Mouse (Mus musculus): ENCODE data around the gene Gpr156. TPM values are rescaled to one million over a fixed set of nuclear protein-coding genes. Genes with fewer than 3 reads are reported as not detected.

Gene Gpr156
- polyA plus RNA-seq, 1 experiment from 2014 or later = 4.5 TPM

- Histone ChIP-seq H3K4me1 (replicated peaks) (peaks cover 21% of the 10 kb centered on the region), H3K4me3 (no peak overlapping the region), H3K36me3 (no peaks in the 10 kb centered on the region), H3K9me3 (0 out of 2 replicates have a peak, but pooled peaks cover 3% of the 10 kb centered on the region), H3K27me3 (ENCODE audit: insufficient read depth, poor library complexity, severe bottlenecking) (no peaks in the 10 kb centered on the region), H3K27ac (no peak overlapping the region)
- no peak for DNase-seq (ENCODE audit: low spot score)
- 50% methylated on average over 2 of the region's 2 CpGs for WGBS
Measured at GRCm38 (mm10) chr16:37929006-37929405, 12.7 kb downstream of the Gpr156 start.

DNA sequence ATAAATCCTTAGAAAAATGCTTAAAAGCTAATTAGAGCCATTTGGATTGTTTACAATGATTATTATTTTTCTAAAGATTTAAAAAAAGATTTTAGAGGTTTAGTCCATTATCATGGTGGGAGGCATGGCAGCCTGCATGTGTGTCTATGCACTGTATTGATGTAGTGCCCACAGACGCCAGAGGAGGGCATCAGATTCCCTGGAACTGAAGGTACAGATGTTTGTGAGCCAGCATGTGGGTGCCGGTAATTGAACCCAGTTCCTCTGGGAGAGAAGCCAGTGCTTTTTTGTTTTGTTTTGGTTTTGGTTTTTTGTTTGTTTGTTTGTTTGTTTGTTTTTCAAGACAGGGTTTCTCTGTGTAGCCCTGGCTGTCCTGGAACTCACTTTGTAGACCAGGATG, 13.3 kb downstream of the Gpr156 start:
- 83% methylated on average over 2 of the region's 2 CpGs for WGBS

GRCm38 (mm10) chr16:37934932-37935331, 18.6 kb downstream of the Gpr156 start:
- Histone ChIP-seq H3K36me3 (no peaks in the 10 kb centered on the region), H3K27ac (no peak overlapping the region), H3K27me3 (ENCODE audit: insufficient read depth, poor library complexity, severe bottlenecking) (no peaks in the 10 kb centered on the region), H3K4me1 (replicated peaks) (peaks cover 19% of the 10 kb centered on the region), H3K9me3 (0 out of 2 replicates have a peak, but pooled peaks cover 2% of the 10 kb centered on the region), H3K4me3 (no peak overlapping the region)
- WGBS = 94% methylated on average over 2 of the region's 2 CpGs
- DNase-seq (ENCODE audit: low spot score) = no peak

More for the DNA sequence above, 13.3 kb downstream of the Gpr156 start:
- DNase-seq (ENCODE audit: low spot score) = no peak
- no peaks in the 10 kb centered on the region for H3K27me3 ChIP-seq (ENCODE audit: insufficient read depth, poor library complexity, severe bottlenecking)
- no peak overlapping the region for H3K27ac ChIP-seq
- H3K4me3 ChIP-seq = no peak overlapping the region
- H3K4me1 ChIP-seq (replicated peaks) = peaks cover 21% of the 10 kb centered on the region
- 0 out of 2 replicates have a peak, but pooled peaks cover 3% of the 10 kb centered on the region for H3K9me3 ChIP-seq
- H3K36me3 ChIP-seq = no peaks in the 10 kb centered on the region

GRCm38 (mm10) chr16:37937276-37937675, 21.0 kb downstream of the Gpr156 start:
- WGBS = 85% methylated on average over 8 of the region's 8 CpGs
- Histone ChIP-seq H3K4me3 (no peak overlapping the region), H3K9me3 (no peaks in the 10 kb centered on the region), H3K27ac (no peak overlapping the region), H3K4me1 (replicated peaks) (peaks cover 24% of the 10 kb centered on the region), H3K36me3 (no peaks in the 10 kb centered on the region), H3K27me3 (ENCODE audit: insufficient read depth, poor library complexity, severe bottlenecking) (no peaks in the 10 kb centered on the region)
- no peak for DNase-seq (ENCODE audit: low spot score)

DNA sequence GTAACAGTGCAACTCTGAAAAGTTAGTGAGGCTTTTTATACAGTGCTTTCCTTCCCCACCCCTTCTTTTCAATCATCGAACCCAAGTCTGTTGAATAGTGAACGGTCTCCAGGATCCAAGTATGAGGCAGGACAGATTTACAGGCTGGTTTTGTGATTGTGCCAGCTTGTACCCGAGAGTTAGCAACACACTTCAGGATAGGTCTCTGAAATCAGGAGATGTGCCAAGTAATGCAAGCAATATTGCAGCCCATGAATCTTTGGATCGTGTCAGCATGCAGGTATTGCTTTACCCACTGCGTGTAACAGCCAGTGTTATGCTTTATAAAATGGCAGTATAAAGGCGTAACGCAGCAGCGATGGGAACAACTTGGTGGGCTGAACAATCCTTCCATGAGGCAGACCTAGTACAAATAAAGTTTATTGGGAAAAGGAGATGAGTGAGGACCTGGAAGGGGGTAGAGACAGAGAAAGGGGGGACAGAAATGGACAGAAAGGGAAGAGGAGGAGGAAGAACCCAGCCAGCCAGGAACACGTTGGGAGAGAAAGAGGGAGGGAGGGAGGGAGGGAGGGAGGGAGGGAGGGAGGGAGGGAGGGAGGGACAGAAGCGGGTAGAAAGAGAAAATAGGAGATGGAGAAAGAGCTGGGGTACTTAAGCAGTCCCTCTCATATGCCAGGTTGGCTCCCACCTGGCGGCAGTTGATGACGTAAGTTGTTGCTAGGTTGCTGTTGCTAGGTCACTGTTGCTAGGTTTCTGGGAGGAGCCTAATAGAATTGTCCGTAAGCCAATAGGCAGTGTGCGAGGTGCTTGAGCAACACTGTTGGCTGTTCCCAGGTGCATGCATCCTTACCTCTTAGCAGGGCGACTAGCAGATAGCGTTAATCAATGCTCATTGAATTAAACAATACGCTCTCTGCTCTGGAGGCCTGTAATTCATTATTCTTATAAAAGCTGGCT, 22.1 kb downstream of the Gpr156 start:
- H3K36me3 ChIP-seq = no peaks in the 10 kb centered on the region
- WGBS = 50% methylated on average over 17 of the region's 17 CpGs
- H3K4me1 ChIP-seq (replicated peaks) = peaks cover 30% of the 10 kb centered on the region
- peak; percentile 39 for DNase-seq (ENCODE audit: low spot score)
- H3K9me3 ChIP-seq = no peaks in the 10 kb centered on the region
- H3K4me3 ChIP-seq = 0 out of 2 replicates have a peak overlapping the region, but pooled peaks have one; percentile 14
- no peaks in the 10 kb centered on the region for H3K27me3 ChIP-seq (ENCODE audit: insufficient read depth, poor library complexity, severe bottlenecking)
- peak overlapping the region; percentile 16; the same call in 1 of the 2 replicates for H3K27ac ChIP-seq

DNA sequence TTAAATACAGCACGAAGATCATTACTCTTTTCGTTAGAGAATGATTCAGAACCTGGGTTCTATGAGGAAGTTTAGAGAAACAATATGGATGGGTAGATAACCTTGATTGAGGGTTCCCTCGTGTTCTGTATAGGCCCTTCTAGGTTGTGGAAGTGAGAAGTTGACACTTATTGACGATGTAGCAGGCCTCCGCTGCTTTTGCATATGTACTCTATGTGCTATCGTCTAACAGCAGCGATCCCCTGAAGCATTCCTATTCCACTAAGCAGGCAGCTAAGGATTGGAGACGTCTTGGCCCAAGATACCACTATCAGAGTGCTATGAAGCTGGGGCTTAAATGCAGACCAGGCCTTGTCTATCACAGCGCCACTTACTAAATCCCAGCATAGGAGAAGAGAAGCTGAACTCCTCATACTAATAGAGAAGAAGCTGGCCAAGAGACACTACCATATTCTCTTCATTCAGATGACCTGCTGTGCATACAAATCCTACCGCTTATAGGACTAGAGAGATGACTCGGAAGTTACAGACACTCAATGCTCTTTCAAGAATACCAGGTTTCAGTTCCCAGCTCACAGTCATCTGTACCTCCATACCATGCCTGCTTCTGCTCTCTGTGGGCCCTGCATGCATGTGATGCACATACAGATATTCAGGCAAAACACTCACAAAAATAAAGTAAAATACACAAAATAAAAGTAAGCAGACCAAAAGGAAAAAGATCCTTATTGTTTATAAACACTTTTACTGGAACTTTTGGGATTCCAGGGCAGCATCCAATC, 23.0 kb downstream of the Gpr156 start:
- H3K27ac ChIP-seq = peak overlapping the region; percentile 16; the same call in 1 of the 2 replicates
- no peak overlapping the region for H3K4me3 ChIP-seq
- WGBS = 70% methylated on average over 11 of the region's 11 CpGs
- no peaks in the 10 kb centered on the region for H3K36me3 ChIP-seq
- H3K9me3 ChIP-seq = no peaks in the 10 kb centered on the region
- no peaks in the 10 kb centered on the region for H3K27me3 ChIP-seq (ENCODE audit: insufficient read depth, poor library complexity, severe bottlenecking)
- H3K4me1 ChIP-seq (replicated peaks) = peaks cover 38% of the 10 kb centered on the region
- no peak for DNase-seq (ENCODE audit: low spot score)

DNA sequence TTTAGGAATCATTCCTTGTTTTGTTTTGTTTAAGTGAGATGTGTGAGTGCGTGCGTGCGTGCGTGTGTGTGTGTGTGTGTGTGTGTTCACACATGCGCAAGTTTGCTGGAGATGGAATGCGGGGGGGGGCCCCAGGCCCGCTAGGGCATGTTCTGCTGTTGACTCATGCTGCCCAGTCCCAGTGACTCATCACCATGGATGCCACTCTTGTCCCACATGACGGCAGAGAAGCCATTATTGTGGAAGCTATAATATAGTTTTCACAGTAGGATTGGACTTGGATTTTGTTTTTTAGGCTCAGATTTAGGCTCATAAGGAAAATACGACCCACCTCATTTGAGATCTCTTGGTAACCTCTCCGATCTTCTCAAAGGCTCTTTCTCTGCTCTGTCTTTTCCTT, 24.0 kb downstream of the Gpr156 start:
- peak; percentile 23 for DNase-seq (ENCODE audit: low spot score)
- H3K27ac ChIP-seq = no peak overlapping the region
- no peaks in the 10 kb centered on the region for H3K9me3 ChIP-seq
- WGBS = 81% methylated on average over 10 of the region's 10 CpGs
- H3K4me1 ChIP-seq (replicated peaks) = peaks cover 39% of the 10 kb centered on the region
- no peak overlapping the region for H3K4me3 ChIP-seq
- H3K36me3 ChIP-seq = no peaks in the 10 kb centered on the region
- H3K27me3 ChIP-seq (ENCODE audit: insufficient read depth, poor library complexity, severe bottlenecking) = no peaks in the 10 kb centered on the region

- Histone ChIP-seq H3K27me3 (ENCODE audit: insufficient read depth, poor library complexity, severe bottlenecking) (no peaks in the 10 kb centered on the region), H3K4me3 (no peak overlapping the region), H3K9me3 (no peaks in the 10 kb centered on the region), H3K27ac (no peak overlapping the region), H3K4me1 (replicated peaks) (peaks cover 33% of the 10 kb centered on the region), H3K36me3 (no peaks in the 10 kb centered on the region)
- 56% methylated on average over 2 of the region's 2 CpGs for WGBS
- DNase-seq (ENCODE audit: low spot score) = no peak
Measured at GRCm38 (mm10) chr16:37943701-37944100, 27.4 kb downstream of the Gpr156 start.

- no peak for DNase-seq (ENCODE audit: low spot score)
- 86% methylated on average over 8 of the region's 8 CpGs for WGBS
Measured at GRCm38 (mm10) chr16:37945031-37945796, 28.9 kb downstream of the Gpr156 start.

DNA sequence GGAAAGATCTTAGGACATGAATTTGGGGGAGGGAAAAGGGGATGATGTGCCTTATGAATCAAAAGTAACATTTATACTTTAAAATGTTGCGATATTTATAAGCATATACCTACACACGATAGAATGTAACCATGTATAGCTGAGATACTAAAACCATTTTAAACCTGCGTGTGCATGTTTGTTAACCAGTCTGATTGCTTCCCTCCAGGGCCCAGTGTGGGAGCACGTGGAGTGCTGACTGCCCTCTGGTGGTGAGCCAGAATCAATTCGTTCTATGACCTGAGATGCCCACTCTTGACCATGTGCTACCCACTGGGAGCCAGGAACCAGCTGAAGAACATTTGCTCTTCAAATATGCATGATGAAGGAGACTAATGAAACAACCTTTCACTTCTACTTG, 30.9 kb downstream of the Gpr156 start:
- Histone ChIP-seq H3K27ac (no peak overlapping the region), H3K4me1 (replicated peaks) (peaks cover 16% of the 10 kb centered on the region), H3K9me3 (no peaks in the 10 kb centered on the region), H3K27me3 (ENCODE audit: insufficient read depth, poor library complexity, severe bottlenecking) (no peaks in the 10 kb centered on the region), H3K4me3 (no peak overlapping the region), H3K36me3 (no peaks in the 10 kb centered on the region)
- 45% methylated on average over 5 of the region's 5 CpGs for WGBS
- DNase-seq (ENCODE audit: low spot score) = peak; percentile 66

More at GRCm38 (mm10) chr16:37945031-37945796, 28.9 kb downstream of the Gpr156 start:
- no peaks in the 10 kb centered on the region for H3K9me3 ChIP-seq
- no peak overlapping the region for H3K4me3 ChIP-seq
- H3K27me3 ChIP-seq (ENCODE audit: insufficient read depth, poor library complexity, severe bottlenecking) = no peaks in the 10 kb centered on the region
- no peaks in the 10 kb centered on the region for H3K36me3 ChIP-seq
- H3K4me1 ChIP-seq (replicated peaks) = peaks cover 18% of the 10 kb centered on the region
- no peak overlapping the region for H3K27ac ChIP-seq

GRCm38 (mm10) chr16:37948365-37948764, 32.1 kb downstream of the Gpr156 start:
- 93% methylated on average over 4 of the region's 4 CpGs for WGBS
- H3K27me3 ChIP-seq (ENCODE audit: insufficient read depth, poor library complexity, severe bottlenecking) = no peaks in the 10 kb centered on the region
- H3K36me3 ChIP-seq = no peaks in the 10 kb centered on the region
- peaks cover 10% of the 10 kb centered on the region for H3K4me1 ChIP-seq (replicated peaks)
- no peak for DNase-seq (ENCODE audit: low spot score)
- H3K27ac ChIP-seq = no peak overlapping the region
- no peak overlapping the region for H3K4me3 ChIP-seq
- no peaks in the 10 kb centered on the region for H3K9me3 ChIP-seq

- H3K27me3 ChIP-seq (ENCODE audit: insufficient read depth, poor library complexity, severe bottlenecking) = no peaks in the 10 kb centered on the region
- no peak for DNase-seq (ENCODE audit: low spot score)
- H3K4me1 ChIP-seq (replicated peaks) = peaks cover 14% of the 10 kb centered on the region
- no peaks in the 10 kb centered on the region for H3K9me3 ChIP-seq
- no peak overlapping the region for H3K4me3 ChIP-seq
- H3K36me3 ChIP-seq = no peaks in the 10 kb centered on the region
- no peak overlapping the region for H3K27ac ChIP-seq
Measured at GRCm38 (mm10) chr16:37951171-37951570, 34.9 kb downstream of the Gpr156 start.

All from hindbrain, embryonic 10.5 days (tissue).